Mouse (Mus musculus): Measurements from ENCODE around the gene Zfp354c. TPM values are rescaled to one million over a fixed set of nuclear protein-coding genes. Genes with fewer than 3 reads are reported as not detected.

Gene Zfp354c
- 2.5 and 3.9 TPM in 2 replicates for polyA plus RNA-seq (2012; rRNA removed)

DNA sequence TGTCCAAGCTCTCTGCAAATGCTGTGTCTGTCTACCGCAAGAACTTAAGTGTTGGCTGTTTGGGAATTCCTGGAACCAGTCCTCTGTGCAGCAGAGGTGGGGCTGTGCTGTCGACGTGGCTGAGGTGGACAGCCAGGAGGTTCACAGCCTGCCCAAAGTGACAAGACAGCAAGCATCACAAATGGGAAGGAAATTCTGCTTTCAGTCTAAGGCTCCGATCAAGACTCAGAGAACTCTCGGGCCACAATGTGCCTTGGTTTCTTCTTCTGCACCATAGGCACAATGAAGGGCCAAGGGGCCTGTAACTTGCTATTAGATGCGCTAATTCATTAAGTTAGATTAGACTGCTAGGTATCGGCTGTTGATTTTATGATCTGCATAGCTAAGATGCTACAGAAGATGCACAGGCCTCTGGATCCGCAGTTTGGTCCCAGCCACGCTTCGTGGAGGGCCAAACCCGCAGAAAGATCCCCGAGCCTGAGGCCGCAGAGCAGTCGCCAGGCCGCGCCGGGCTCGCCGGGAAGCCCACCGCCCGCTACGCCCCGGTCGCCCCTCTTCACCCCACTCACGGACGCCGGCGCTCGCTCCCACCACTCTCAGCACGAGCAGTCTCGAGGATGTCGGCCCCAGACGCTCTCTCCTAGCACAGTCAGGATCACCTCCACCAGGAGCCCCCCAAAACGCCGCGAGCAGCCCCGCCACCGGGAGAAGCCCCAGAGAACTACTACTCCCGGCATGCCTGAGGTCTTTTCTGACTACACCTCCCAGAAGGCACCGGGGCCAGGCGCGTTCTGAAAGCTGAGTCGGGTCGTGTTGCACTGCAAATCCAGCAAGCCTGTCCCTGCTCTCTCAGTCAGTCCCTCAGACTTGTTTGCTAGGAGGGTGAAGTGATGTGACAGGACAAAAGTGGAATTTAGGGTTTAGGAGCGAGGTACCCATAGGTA lies at the start of gene Zfp354c:
Zfp354c (minus strand) TSS at position 715 of the 944 bp plus-strand sequence.

GRCm38 (mm10) chr11:50850177-50850735 lies 22.7 kb upstream of the Zfp354c start, which contains the start of gene Grm6:
Gene Grm6, plus strand, starts transcription at chr11:50850685.

DNA sequence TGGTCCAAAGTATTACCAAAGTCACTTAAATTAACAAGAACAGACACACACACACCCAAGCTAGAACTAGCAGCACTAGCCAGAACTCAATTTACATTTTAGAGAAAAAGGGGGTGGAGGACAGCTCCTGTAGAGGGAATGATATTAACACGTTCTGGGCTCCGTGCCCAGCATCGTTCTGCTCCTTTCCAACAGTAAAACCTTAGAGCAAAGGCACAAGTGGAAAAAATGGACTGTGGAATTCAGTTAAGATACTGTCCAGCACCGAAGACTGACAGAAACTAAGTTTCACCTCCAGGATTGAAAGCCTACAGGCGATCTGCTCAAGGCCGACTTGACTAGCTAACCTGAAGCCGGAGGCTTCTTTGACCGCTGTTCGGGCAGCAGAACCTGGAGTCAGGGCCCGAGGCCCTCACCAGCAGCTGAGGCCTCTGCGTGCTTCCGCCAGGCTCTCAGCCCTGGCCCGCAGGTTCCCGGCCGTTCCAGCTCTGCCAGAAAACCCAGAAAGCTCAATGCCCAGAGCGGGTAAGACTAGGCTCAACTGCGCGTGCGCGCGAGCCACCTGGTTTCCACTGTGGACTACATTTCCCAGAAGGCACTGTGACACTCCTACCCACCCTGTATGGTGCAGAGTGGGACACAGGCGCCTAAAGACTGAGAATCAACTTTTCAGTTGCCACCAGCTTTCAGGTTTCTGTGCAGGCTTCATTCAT lies 13.7 kb upstream of the Zfp354c start, which contains the start of gene Zfp879:
Zfp879 (minus strand) TSS at position 530 of the 713 bp plus-strand sequence.

Other genes starting within 250 kb of the Zfp354c start
- 126 and 140 TPM in 2 replicates for gene Adamts2, start 225.6 kb downstream of the Zfp354c start, polyA plus RNA-seq (2012; rRNA removed)
- gene Zfp879, start 13.8 kb upstream of the Zfp354c start, polyA plus RNA-seq (2012; rRNA removed), result 0.33 and 0.41 TPM in 2 replicates
- 0.10 TPM in 1 of 2 replicates, not detected in the other for gene Grm6, start 23.0 kb upstream of the Zfp354c start, polyA plus RNA-seq (2012; rRNA removed)
- gene Zfp454, start 59.9 kb upstream of the Zfp354c start, polyA plus RNA-seq (2012; rRNA removed), result 0.96 and 1.4 TPM in 2 replicates
- 1.9 and 2.1 TPM in 2 replicates for gene Zfp2, start 88.4 kb upstream of the Zfp354c start, polyA plus RNA-seq (2012; rRNA removed)
- gene Zfp354b, start 103.9 kb upstream of the Zfp354c start, polyA plus RNA-seq (2012; rRNA removed), result 0.13 and 0.14 TPM in 2 replicates
- not detected in 2 replicates for gene 4933414I15Rik, start 116.0 kb upstream of the Zfp354c start, polyA plus RNA-seq (2012; rRNA removed)
- 0.25 and 1.1 TPM in 2 replicates for gene Prop1, start 126.0 kb upstream of the Zfp354c start, polyA plus RNA-seq (2012; rRNA removed)
- gene Olfr1378, start 138.8 kb upstream of the Zfp354c start, polyA plus RNA-seq (2012; rRNA removed), result not detected in 2 replicates
- gene Olfr1377, start 154.2 kb upstream of the Zfp354c start, polyA plus RNA-seq (2012; rRNA removed), result not detected in 2 replicates
- gene Olfr51, start 175.9 kb upstream of the Zfp354c start, polyA plus RNA-seq (2012; rRNA removed), result not detected in 2 replicates
- gene Olfr54, start 186.5 kb upstream of the Zfp354c start, polyA plus RNA-seq (2012; rRNA removed), result not detected in 2 replicates
- gene Olfr1375, start 220.4 kb upstream of the Zfp354c start, polyA plus RNA-seq (2012; rRNA removed), result not detected in 2 replicates
- gene Zfp354a, start 231.5 kb upstream of the Zfp354c start, polyA plus RNA-seq (2012; rRNA removed), result 3.1 and 3.9 TPM in 2 replicates